Mouse (Mus musculus): Measurements from ENCODE around the gene Adgrg3. TPM values are rescaled to one million over a fixed set of nuclear protein-coding genes. Genes with fewer than 3 reads are reported as not detected.
A peak's percentile ranks its signal among the peaks of the same experiment; 100 is the strongest.

Gene Adgrg3
- polyA plus RNA-seq, 1 experiment from 2014 or later = 3.6 TPM

DNA sequence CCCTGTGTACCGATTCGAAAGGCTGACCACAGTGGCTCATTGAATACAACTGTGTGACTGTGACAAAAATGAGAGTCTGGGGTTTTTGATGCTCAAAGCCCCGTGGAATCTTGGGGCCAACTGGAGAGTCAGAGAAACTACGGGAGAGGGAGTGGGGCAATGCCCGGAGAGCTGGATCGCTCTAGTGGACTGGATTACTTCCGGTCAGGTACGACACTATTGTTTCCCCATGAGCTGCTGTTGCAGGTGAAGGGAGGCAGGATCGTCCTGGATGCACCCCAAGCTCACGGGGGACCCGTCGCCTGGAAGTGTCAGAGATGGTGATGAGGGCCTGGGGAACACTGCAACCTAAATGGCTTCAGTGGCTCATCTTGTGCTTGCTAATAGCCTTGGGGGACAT lies 21.5 kb upstream of the Adgrg3 start:
- Histone ChIP-seq H3K4me2 (ENCODE audit: low read length) (no peak overlapping the region), H3K27ac (ENCODE audit: low read depth) (no peak overlapping the region), H3K9ac (ENCODE audit: low read length) (no peak overlapping the region), H3K27me3 (replicated peaks; ENCODE audit: control insufficient read depth, insufficient read depth, low read length) (no peaks in the 10 kb centered on the region), H3K4me3 (ENCODE audit: low read depth, low read length) (no peak overlapping the region), H3K4me1 (replicated peaks; ENCODE audit: control insufficient read depth, insufficient read depth, low read length) (peaks cover 19% of the 10 kb centered on the region), H3K36me3 (ENCODE audit: control insufficient read depth, insufficient read depth, low read length) (no peaks in the 10 kb centered on the region), H3K9me3 (ENCODE audit: control insufficient read depth, low read length) (no peaks in the 10 kb centered on the region)
- no peak for DNase-seq (ENCODE audit: low spot score)
- ATAC-seq (replicated peaks; ENCODE audit: low FRiP score, low TSS enrichment, low read depth) = no peak
- 82% methylated on average over 12 of the region's 12 CpGs for WGBS

DNA sequence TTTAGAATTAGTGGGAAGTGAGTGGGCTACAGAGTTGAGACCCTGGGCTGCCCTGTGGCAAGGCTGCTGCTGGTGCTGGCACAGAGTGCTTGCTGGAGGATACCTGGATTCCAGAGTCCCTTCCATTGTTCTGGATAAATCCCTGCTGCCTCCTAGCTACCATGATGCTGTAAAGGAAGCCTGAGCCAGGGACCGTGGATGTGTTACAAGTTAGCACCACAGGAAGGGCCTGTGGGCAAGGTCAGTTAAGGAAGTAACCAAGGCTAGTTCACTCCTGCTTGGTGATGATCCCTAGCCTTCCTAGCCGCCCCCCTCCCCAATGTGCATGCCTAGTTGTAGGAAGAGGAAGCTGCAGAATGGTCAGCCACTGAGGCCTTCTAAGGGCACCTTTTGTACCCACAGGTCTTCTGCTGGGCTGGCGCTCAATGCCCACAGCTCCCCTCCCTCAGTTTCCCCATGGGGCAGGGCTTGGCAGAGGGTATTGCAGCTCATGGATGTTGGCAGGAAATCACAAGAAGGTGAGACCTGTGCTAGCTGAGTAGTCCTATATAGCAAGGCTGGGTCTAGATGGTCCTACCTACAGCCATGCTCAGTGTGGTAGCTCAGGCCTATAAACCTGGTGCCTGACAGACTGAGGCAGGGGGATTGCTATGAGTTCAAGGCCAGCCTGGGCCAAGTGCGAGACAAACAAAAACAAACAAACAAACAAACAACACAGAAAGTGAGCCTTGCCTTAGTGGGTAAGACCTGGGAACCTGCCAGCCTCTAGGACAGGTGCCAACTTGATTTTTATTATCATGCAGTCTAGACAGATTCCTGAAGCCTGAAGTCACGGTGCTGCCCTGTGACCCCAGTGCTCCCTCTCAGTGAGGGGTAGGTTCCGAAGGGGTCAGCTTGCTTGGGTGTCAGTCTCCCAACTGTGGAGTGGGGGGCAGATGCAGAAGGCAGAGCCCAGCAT lies 20.3 kb upstream of the Adgrg3 start:
- H3K27ac ChIP-seq (ENCODE audit: low read depth) = no peak overlapping the region
- DNase-seq (ENCODE audit: low spot score) (no peak), ATAC-seq (replicated peaks; ENCODE audit: low FRiP score, low TSS enrichment, low read depth) (no peak)
- H3K4me1 ChIP-seq (replicated peaks; ENCODE audit: control insufficient read depth, insufficient read depth, low read length) = peaks cover 24% of the 10 kb centered on the region
- no peak overlapping the region for H3K4me3 ChIP-seq (ENCODE audit: low read depth, low read length)
- no peak overlapping the region for H3K9ac ChIP-seq (ENCODE audit: low read length)
- H3K9me3 ChIP-seq (ENCODE audit: control insufficient read depth, low read length) = no peaks in the 10 kb centered on the region
- no peak overlapping the region for H3K4me2 ChIP-seq (ENCODE audit: low read length)
- 65% methylated on average over 6 of the region's 6 CpGs for WGBS
- no peaks in the 10 kb centered on the region for H3K36me3 ChIP-seq (ENCODE audit: control insufficient read depth, insufficient read depth, low read length)
- no peaks in the 10 kb centered on the region for H3K27me3 ChIP-seq (replicated peaks; ENCODE audit: control insufficient read depth, insufficient read depth, low read length)

DNA sequence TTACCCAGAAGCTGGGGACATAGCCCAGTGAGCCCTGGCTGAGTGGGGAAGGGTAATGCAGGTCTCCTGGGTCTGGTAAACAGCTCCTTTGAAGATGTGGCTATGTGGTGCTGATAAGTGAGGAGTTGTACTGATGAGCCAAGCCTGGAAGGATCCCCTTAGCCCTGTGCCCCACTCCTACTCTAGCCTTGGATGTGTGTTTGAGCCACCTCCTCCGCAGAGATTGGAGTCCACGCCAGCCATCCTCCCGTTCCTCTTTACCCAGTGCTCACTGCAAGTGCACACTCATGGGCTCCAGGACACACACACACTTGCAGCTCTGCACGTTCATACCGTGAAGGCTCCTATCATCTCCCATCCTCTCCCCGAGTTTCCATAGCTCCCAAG lies 19.6 kb upstream of the Adgrg3 start:
- H3K36me3 ChIP-seq (ENCODE audit: control insufficient read depth, insufficient read depth, low read length) = no peaks in the 10 kb centered on the region
- no peak overlapping the region for H3K27ac ChIP-seq (ENCODE audit: low read depth)
- no peaks in the 10 kb centered on the region for H3K9me3 ChIP-seq (ENCODE audit: control insufficient read depth, low read length)
- H3K4me2 ChIP-seq (ENCODE audit: low read length) = no peak overlapping the region
- ATAC-seq (replicated peaks; ENCODE audit: low FRiP score, low TSS enrichment, low read depth) = no peak
- H3K4me1 ChIP-seq (replicated peaks; ENCODE audit: control insufficient read depth, insufficient read depth, low read length) = peaks cover 24% of the 10 kb centered on the region
- no peak for DNase-seq (ENCODE audit: low spot score)
- H3K9ac ChIP-seq (ENCODE audit: low read length) = no peak overlapping the region
- 75% methylated on average over 6 of the region's 6 CpGs for WGBS
- no peaks in the 10 kb centered on the region for H3K27me3 ChIP-seq (replicated peaks; ENCODE audit: control insufficient read depth, insufficient read depth, low read length)
- H3K4me3 ChIP-seq (ENCODE audit: low read depth, low read length) = no peak overlapping the region

DNA sequence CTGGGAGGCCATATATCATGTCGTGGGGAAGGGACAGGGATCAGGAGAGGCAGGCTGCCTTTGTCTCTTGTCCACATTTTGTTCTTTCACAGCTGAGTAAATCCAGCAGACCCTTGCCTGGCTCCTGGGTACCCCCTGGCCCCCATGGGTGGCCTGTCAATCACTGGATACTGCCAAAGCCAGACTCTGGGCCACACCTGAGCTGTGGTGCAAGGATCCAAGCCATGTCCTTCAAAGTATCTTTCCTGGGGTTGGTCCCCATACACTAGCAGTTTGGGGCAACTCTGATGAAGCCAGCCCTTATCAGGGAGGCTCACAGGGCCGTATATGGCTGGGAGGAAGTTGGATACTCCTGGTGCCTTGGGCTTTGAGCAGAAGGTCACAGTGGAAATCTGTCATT lies 19.1 kb upstream of the Adgrg3 start:
- Histone ChIP-seq H3K27me3 (replicated peaks; ENCODE audit: control insufficient read depth, insufficient read depth, low read length) (no peaks in the 10 kb centered on the region), H3K9me3 (ENCODE audit: control insufficient read depth, low read length) (no peaks in the 10 kb centered on the region), H3K27ac (ENCODE audit: low read depth) (no peak overlapping the region), H3K4me1 (replicated peaks; ENCODE audit: control insufficient read depth, insufficient read depth, low read length) (peaks cover 24% of the 10 kb centered on the region), H3K4me2 (ENCODE audit: low read length) (no peak overlapping the region), H3K36me3 (ENCODE audit: control insufficient read depth, insufficient read depth, low read length) (no peaks in the 10 kb centered on the region), H3K9ac (ENCODE audit: low read length) (no peak overlapping the region), H3K4me3 (ENCODE audit: low read depth, low read length) (no peak overlapping the region)
- WGBS = 35% methylated on average over 2 of the region's 2 CpGs
- ATAC-seq (replicated peaks; ENCODE audit: low FRiP score, low TSS enrichment, low read depth) (no peak), DNase-seq (ENCODE audit: low spot score) (no peak)

DNA sequence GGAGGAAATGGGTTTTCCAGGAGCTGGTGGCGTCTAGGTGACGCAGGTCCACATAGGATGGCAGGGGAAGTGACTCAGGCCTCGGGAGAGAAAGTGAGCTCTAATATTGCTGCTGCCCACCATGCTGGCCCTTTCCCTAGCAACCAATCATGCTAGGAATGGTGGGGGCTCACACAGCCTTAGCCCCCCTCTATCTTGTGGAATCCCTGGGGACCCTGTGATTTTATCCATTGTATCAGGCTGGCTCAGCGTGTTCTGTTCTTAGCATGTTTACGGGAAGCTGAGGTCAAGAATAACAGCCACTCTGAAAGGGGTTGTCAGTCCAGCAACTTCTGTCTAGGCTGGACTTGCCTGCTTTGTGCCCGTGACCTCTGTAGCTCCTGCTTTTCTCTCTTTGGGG lies 18.5 kb upstream of the Adgrg3 start:
- 57% methylated on average over 6 of the region's 6 CpGs for WGBS

DNA sequence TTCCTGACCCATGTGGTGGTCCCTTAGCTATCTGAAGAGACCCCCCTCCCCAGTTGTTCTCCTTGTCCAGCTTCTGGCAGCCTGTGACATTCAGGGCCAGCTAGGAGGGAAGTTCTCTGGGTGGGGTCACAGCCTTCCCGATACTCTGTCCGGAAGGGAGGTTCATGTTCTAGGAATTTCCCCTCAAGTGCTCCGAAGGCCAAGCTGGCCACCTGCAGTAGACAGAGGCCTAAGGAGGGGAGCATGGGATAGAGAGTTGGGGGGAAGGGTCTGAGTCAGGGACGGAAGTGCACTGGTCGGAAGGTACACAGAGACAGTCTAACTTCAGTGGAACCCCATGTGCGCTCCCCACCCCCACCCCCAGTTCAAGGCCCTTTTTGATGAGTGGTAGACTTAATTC lies 17.5 kb upstream of the Adgrg3 start:
- Histone ChIP-seq H3K4me3 (ENCODE audit: low read depth, low read length) (no peak overlapping the region), H3K27ac (ENCODE audit: low read depth) (peak overlapping the region; percentile 43; the same call in 1 of the 2 replicates), H3K27me3 (replicated peaks; ENCODE audit: control insufficient read depth, insufficient read depth, low read length) (no peaks in the 10 kb centered on the region), H3K9me3 (ENCODE audit: control insufficient read depth, low read length) (no peaks in the 10 kb centered on the region), H3K4me1 (replicated peaks; ENCODE audit: control insufficient read depth, insufficient read depth, low read length) (peaks cover 16% of the 10 kb centered on the region), H3K36me3 (ENCODE audit: control insufficient read depth, insufficient read depth, low read length) (no peaks in the 10 kb centered on the region), H3K9ac (ENCODE audit: low read length) (no peak overlapping the region), H3K4me2 (ENCODE audit: low read length) (no peak overlapping the region; the same call in 1 of the 2 replicates)
- no peak for ATAC-seq (replicated peaks; ENCODE audit: low FRiP score, low TSS enrichment, low read depth)
- no peak for DNase-seq (ENCODE audit: low spot score)
- WGBS = 54% methylated on average over 6 of the region's 6 CpGs

More for the DNA sequence above, 18.5 kb upstream of the Adgrg3 start:
- no peak overlapping the region for H3K4me2 ChIP-seq (ENCODE audit: low read length)
- no peak overlapping the region for H3K4me3 ChIP-seq (ENCODE audit: low read depth, low read length)
- no peaks in the 10 kb centered on the region for H3K27me3 ChIP-seq (replicated peaks; ENCODE audit: control insufficient read depth, insufficient read depth, low read length)
- no peaks in the 10 kb centered on the region for H3K9me3 ChIP-seq (ENCODE audit: control insufficient read depth, low read length)
- DNase-seq (ENCODE audit: low spot score) = no peak
- no peak for ATAC-seq (replicated peaks; ENCODE audit: low FRiP score, low TSS enrichment, low read depth)
- H3K4me1 ChIP-seq (replicated peaks; ENCODE audit: control insufficient read depth, insufficient read depth, low read length) = peaks cover 22% of the 10 kb centered on the region
- no peaks in the 10 kb centered on the region for H3K36me3 ChIP-seq (ENCODE audit: control insufficient read depth, insufficient read depth, low read length)
- H3K27ac ChIP-seq (ENCODE audit: low read depth) = peak overlapping the region; percentile 22; the same call in 1 of the 2 replicates
- no peak overlapping the region for H3K9ac ChIP-seq (ENCODE audit: low read length)

DNA sequence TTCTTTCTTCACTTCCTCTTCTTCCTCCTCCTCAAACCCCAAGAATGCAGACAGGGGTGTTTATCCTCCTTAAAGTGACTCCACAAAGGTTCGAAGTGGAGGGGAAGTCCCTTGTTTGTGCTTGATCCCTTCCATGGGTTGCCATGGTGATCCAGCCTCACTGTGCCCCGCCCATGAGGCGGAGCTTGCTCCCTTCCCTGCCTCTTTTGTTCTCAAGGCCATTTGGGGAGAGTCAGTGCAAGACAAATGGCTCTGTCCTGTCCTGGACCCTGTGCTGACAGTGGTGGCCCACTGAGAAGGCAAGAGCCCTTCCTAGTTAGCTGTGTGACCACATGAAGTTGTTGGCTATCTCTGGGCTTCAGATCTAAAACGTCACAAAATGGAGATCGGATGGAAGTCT lies 16.8 kb upstream of the Adgrg3 start:
- H3K4me2 ChIP-seq (ENCODE audit: low read length) = no peak overlapping the region
- peak overlapping the region; percentile 43; the same call in 1 of the 2 replicates for H3K27ac ChIP-seq (ENCODE audit: low read depth)

DNA sequence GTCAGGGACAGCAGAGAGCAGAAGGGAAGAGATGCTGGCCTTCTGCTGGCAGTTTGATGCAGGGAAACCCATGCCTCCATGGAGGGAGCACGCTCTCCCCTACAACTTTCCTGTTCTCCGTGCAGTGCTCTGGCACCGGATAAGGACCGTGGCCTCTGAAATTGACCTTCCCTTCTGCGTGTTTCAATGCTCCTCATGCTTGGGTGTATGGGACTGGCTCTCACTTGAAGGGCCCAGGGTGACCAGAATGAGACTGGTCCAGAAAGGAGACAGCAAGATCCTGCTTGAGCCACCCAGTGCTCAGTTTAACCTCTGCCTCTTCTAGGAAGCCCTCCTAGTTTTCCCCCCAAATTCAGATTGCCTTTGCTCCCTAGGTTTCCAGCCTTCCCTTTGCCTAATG lies 16.3 kb upstream of the Adgrg3 start:
- ATAC-seq (replicated peaks; ENCODE audit: low FRiP score, low TSS enrichment, low read depth) = no peak
- H3K9ac ChIP-seq (ENCODE audit: low read length) = no peak overlapping the region

More for the DNA sequence above, 16.8 kb upstream of the Adgrg3 start:
- peaks cover 16% of the 10 kb centered on the region for H3K4me1 ChIP-seq (replicated peaks; ENCODE audit: control insufficient read depth, insufficient read depth, low read length)
- WGBS = 22% methylated on average over 5 of the region's 5 CpGs
- ATAC-seq (replicated peaks; ENCODE audit: low FRiP score, low TSS enrichment, low read depth) (0 out of 2 replicates have a peak, but pooled peaks have one; percentile 18), DNase-seq (ENCODE audit: low spot score) (peak; percentile 67)
- H3K27me3 ChIP-seq (replicated peaks; ENCODE audit: control insufficient read depth, insufficient read depth, low read length) = no peaks in the 10 kb centered on the region
- no peak overlapping the region for H3K4me3 ChIP-seq (ENCODE audit: low read depth, low read length)
- H3K9me3 ChIP-seq (ENCODE audit: control insufficient read depth, low read length) = no peaks in the 10 kb centered on the region
- no peaks in the 10 kb centered on the region for H3K36me3 ChIP-seq (ENCODE audit: control insufficient read depth, insufficient read depth, low read length)
- H3K9ac ChIP-seq (ENCODE audit: low read length) = no peak overlapping the region

More for the DNA sequence above, 16.3 kb upstream of the Adgrg3 start:
- WGBS = 78% methylated on average over 5 of the region's 5 CpGs
- peaks cover 16% of the 10 kb centered on the region for H3K4me1 ChIP-seq (replicated peaks; ENCODE audit: control insufficient read depth, insufficient read depth, low read length)
- no peak overlapping the region for H3K4me3 ChIP-seq (ENCODE audit: low read depth, low read length)
- H3K27me3 ChIP-seq (replicated peaks; ENCODE audit: control insufficient read depth, insufficient read depth, low read length) = no peaks in the 10 kb centered on the region
- DNase-seq (ENCODE audit: low spot score) = no peak
- no peaks in the 10 kb centered on the region for H3K9me3 ChIP-seq (ENCODE audit: control insufficient read depth, low read length)
- H3K4me2 ChIP-seq (ENCODE audit: low read length) = no peak overlapping the region
- H3K36me3 ChIP-seq (ENCODE audit: control insufficient read depth, insufficient read depth, low read length) = no peaks in the 10 kb centered on the region
- H3K27ac ChIP-seq (ENCODE audit: low read depth) = 0 out of 2 replicates have a peak overlapping the region, but pooled peaks have one; percentile 14
